Mouse (Mus musculus) kidney, adult 2 months (tissue): ENCODE results near the gene Hs3st3a1.

Experiments used
- CTCF ChIP-seq: fragments of 200-500 bp; conservative IDR thresholded peaks from 2 replicates; pipeline ENCODE4 v1.5.1; 2011; ENCODE audit warnings: low read depth, mild to moderate bottlenecking, control low read depth, low read length, moderate library complexity, mixed read lengths; ENCODE audit not compliant: insufficient read depth, insufficient read length
- POLR2A ChIP-seq: fragments of 200-500 bp; IDR thresholded peaks from one replicate; pipeline ENCODE4 v1.6.1; 2011; ENCODE audit warnings: low read depth, low read length, control low read depth

GRCm38 (mm10) chr11:64507024-64507423 lies 71.9 kb downstream of the Hs3st3a1 start:
- TF ChIP-seq CTCF (no peak), POLR2A (no peak)
